Mouse (Mus musculus) T-helper 2 cell (primary cell): Measurements from ENCODE around the gene Gm21987.

ENCODE experiments used
- in situ Hi-C: fragments of 300-600 bp; cut with MboI, MseI; formaldehyde crosslinking; loops from one replicate; pipeline ENCODE4 v1.15.1; 2025; ENCODE audit warnings: high pct_unique_total_duplicates

Gm21987 gene

GRCm38 (mm10) chr16:38390322-38390721 lies 43.5 kb downstream of the Gm21987 start:
- in situ Hi-C loops = no loop called here

GRCm38 (mm10) chr16:38392126-38392894 lies 45.5 kb downstream of the Gm21987 start:
- in situ Hi-C loops = no loop called here

GRCm38 (mm10) chr16:38394191-38394618 lies 47.4 kb downstream of the Gm21987 start:
- in situ Hi-C loops = no loop called here

- in situ Hi-C loops = no loop called here
These were observed 48.4 kb downstream of the Gm21987 start for GRCm38 (mm10) chr16:38395060-38395730.

GRCm38 (mm10) chr16:38396155-38396554 lies 49.3 kb downstream of the Gm21987 start:
- in situ Hi-C loops = no loop called here

GRCm38 (mm10) chr16:38398266-38398665 lies 51.4 kb downstream of the Gm21987 start:
- in situ Hi-C loops = no loop called here

- in situ Hi-C loops = no loop called here
These were observed 52.2 kb downstream of the Gm21987 start for GRCm38 (mm10) chr16:38399076-38399475.

GRCm38 (mm10) chr16:38399531-38400231 lies 52.8 kb downstream of the Gm21987 start:
- in situ Hi-C loops = no loop called here

- in situ Hi-C loops = no loop called here
These were observed 53.6 kb downstream of the Gm21987 start for GRCm38 (mm10) chr16:38400311-38400960.

GRCm38 (mm10) chr16:38401468-38401867 lies 54.6 kb downstream of the Gm21987 start:
- in situ Hi-C loops = no loop called here

GRCm38 (mm10) chr16:38403639-38404038 lies 56.8 kb downstream of the Gm21987 start:
- in situ Hi-C loops = no loop called here

GRCm38 (mm10) chr16:38406293-38406692 lies 59.5 kb downstream of the Gm21987 start:
- in situ Hi-C loops = no loop called here

GRCm38 (mm10) chr16:38406708-38407107 lies 59.9 kb downstream of the Gm21987 start:
- in situ Hi-C loops = no loop called here

- in situ Hi-C loops = no loop called here
These were observed 60.7 kb downstream of the Gm21987 start for GRCm38 (mm10) chr16:38407584-38407983.

GRCm38 (mm10) chr16:38408416-38408815 lies 61.6 kb downstream of the Gm21987 start:
- in situ Hi-C loops = no loop called here
